Mouse (Mus musculus): ENCODE results near the gene Scml4. TPM values are rescaled to one million over a fixed set of nuclear protein-coding genes. Genes with fewer than 3 reads are reported as not detected.

Scml4 gene
- polyA plus RNA-seq, 1 experiment from 2014 or later = 0.30 TPM

DNA sequence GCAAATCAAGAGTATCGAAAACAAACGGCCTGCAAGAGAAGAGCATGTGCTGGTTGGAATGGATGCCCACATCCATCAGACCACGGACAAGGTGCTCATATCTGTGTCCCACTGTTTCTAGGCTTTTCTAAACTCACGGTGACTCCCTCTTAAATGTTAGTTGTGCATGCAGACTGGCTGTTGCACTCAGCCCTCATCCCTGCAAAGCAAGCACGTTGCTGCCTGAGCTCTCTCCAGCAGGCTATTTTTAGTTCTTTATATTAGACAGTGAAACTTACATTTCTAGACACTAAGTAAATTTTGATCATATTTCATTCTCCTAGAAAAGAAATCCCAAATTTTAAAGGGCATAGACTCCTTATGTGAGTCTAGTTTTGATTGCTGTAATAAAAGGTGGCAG, 57.2 kb downstream of the Scml4 start:
- Histone ChIP-seq H3K9me3 (ENCODE audit: low read depth, low read length) (no peaks in the 10 kb centered on the region), H3K9ac (no peak overlapping the region), H3K4me2 (no peak overlapping the region), H3K27me3 (ENCODE audit: insufficient read depth, low read length) (no peaks in the 10 kb centered on the region), H3K36me3 (ENCODE audit: insufficient read depth) (no peaks in the 10 kb centered on the region), H3K4me3 (ENCODE audit: low read depth, low read length) (no peak overlapping the region), H3K4me1 (ENCODE audit: insufficient read depth) (no peaks in the 10 kb centered on the region), H3K27ac (ENCODE audit: low read depth) (no peak overlapping the region)
- ATAC-seq (ENCODE audit: insufficient read depth) = no peak
- WGBS = 62% methylated on average over 5 of the region's 5 CpGs
- TF ChIP-seq CTCF (IDR thresholded peaks at IDR 0.05; ENCODE audit: low read depth) = no peak
- DNase-seq = no peak

DNA sequence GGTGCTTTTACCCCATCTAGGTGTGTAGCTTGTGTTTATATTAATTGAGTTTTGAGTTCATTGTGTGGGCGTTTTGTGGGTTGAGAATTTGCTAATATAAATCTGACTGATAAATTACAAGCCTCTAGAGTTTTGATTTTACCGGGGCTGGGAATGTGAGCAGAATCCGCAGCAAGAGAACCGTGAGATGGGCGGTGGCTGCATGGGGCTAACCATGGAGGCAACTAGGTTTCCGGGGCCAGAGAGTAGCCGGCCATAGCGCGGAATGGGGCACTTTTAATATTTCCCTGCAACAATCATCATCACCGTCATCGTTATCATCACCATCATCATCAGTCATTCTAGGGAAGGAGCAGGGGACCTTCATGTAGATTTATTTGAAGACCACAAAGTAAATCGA, 59.6 kb downstream of the Scml4 start:
- Histone ChIP-seq H3K27ac (ENCODE audit: low read depth) (no peak overlapping the region), H3K36me3 (ENCODE audit: insufficient read depth) (no peaks in the 10 kb centered on the region), H3K27me3 (ENCODE audit: insufficient read depth, low read length) (no peaks in the 10 kb centered on the region), H3K9ac (no peak overlapping the region), H3K4me3 (ENCODE audit: low read depth, low read length) (no peak overlapping the region), H3K4me1 (ENCODE audit: insufficient read depth) (no peaks in the 10 kb centered on the region), H3K4me2 (no peak overlapping the region), H3K9me3 (ENCODE audit: low read depth, low read length) (no peaks in the 10 kb centered on the region)
- WGBS = 87% methylated on average over 12 of the region's 12 CpGs
- DNase-seq (no peak), ATAC-seq (ENCODE audit: insufficient read depth) (no peak)
- TF ChIP-seq CTCF (IDR thresholded peaks at IDR 0.05; ENCODE audit: low read depth) = no peak

DNA sequence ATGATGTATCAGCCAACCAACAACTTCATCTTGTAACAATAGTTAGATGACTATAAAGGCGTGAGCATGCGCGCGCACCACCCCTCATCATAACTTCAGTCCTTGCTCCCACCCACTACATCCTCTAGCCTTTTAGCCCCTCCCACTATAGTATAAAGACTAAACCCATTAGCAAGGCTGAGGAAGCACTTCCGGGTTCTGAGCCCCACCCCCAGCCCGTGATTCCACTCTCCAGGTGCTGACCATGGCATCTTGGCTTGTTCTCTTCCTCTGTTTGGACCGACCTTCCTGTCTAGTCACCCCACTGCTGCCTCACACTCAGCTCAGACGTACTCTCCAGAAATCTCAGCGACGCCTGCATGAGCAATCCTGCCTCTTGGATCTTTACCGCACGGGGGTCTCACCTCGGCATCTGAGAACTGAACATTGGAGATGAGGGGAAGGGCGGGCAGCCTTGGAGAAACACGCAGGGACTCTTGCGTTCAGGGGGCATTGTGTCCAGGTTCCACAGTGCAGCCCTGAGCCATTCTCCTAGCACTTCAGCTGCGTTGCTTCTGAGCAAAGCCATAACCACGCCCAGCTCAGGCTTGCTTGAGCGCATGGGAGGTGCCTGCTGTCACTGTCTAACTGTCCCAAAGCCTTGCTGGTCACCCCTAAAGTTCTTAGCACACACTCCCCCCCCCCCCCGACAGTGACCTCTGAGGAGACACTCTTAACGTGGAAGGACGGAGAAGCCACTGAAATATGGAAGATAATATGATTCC, 65.1 kb downstream of the Scml4 start:
- no peaks in the 10 kb centered on the region for H3K4me1 ChIP-seq (ENCODE audit: insufficient read depth)
- no peak overlapping the region for H3K9ac ChIP-seq
- DNase-seq (no peak), ATAC-seq (ENCODE audit: insufficient read depth) (no peak)
- WGBS = 64% methylated on average over 22 of the region's 22 CpGs
- 0 out of 2 replicates have a peak overlapping the region, but pooled peaks have one; percentile 16 for H3K4me3 ChIP-seq (ENCODE audit: low read depth, low read length)
- no peak overlapping the region for H3K27ac ChIP-seq (ENCODE audit: low read depth)
- H3K4me2 ChIP-seq = peak overlapping the region; percentile 51
- H3K9me3 ChIP-seq (ENCODE audit: low read depth, low read length) = no peaks in the 10 kb centered on the region
- no peaks in the 10 kb centered on the region for H3K36me3 ChIP-seq (ENCODE audit: insufficient read depth)
- no peak for TF ChIP-seq CTCF (IDR thresholded peaks at IDR 0.05; ENCODE audit: low read depth)
- H3K27me3 ChIP-seq (ENCODE audit: insufficient read depth, low read length) = no peaks in the 10 kb centered on the region

DNA sequence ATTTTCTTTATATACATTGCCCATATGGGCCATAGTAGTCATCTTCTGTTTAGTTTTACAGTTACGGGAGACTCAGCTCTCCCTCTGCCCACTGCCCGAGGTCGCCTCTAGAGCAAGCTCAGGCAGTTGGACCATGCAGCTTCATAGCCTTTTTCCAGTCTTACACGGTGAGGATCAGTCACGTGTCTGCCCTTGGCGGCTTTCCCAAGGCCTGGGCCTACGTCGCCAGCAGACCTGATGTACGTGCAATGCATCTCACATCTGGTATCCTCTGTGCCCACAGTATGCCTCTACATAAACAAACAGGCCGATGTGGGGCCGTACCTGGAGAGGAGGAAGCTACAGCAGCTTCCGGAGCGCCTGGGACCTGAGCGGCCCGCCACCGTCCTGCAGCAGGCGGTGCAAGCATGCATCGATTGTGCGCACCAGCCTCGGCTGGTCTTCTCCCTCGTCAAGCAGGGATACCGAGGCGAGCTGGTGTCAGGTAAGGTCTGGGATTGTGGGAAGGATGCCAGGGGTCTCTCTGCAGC, 70.0 kb downstream of the Scml4 start:
- no peak for TF ChIP-seq CTCF (IDR thresholded peaks at IDR 0.05; ENCODE audit: low read depth)
- Histone ChIP-seq H3K4me2 (no peak overlapping the region), H3K4me3 (ENCODE audit: low read depth, low read length) (no peak overlapping the region), H3K4me1 (ENCODE audit: insufficient read depth) (no peaks in the 10 kb centered on the region), H3K27me3 (ENCODE audit: insufficient read depth, low read length) (no peaks in the 10 kb centered on the region), H3K9ac (no peak overlapping the region), H3K27ac (ENCODE audit: low read depth) (no peak overlapping the region), H3K36me3 (ENCODE audit: insufficient read depth) (no peaks in the 10 kb centered on the region), H3K9me3 (ENCODE audit: low read depth, low read length) (no peaks in the 10 kb centered on the region)
- 78% methylated on average over 23 of the region's 23 CpGs for WGBS
- no peak for DNase-seq
- ATAC-seq (ENCODE audit: insufficient read depth) = no peak

DNA sequence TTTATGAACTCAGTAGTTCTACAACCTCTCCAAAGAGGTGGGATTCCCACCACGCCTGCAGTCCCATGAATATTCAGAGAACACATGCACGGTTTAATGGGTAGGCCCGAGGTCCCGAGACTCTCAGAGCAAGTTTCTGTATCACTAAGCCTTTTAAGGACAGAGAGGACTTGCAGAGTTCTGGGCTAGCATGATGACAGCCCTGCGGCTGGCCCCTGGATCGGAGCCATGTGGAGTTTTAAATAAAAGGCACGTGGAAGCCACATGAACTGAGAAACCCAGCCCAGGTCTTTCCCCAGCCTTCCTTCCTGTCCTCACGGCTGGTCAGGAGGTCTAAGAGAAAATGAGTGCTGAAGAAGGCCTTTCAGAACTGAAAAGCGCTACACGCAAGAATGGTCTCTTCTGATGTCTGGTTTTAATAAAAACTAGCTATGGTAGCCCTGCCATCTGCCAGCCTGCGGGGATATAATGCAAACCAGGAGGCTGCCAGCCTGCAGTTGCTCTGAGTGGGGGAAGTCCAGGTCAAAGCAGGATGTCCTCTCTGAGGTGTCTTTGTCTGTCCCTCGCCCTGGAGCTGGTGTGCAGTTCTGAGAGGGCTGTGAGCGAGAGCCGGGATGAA, 72.8 kb downstream of the Scml4 start:
- ATAC-seq (ENCODE audit: insufficient read depth) = no peak
- DNase-seq = no peak
- 71% methylated on average over 14 of the region's 14 CpGs for whole genome bisulfite sequencing
- Histone ChIP-seq H3K9ac (no peak overlapping the region), H3K27me3 (ENCODE audit: insufficient read depth, low read length) (no peaks in the 10 kb centered on the region), H3K4me3 (ENCODE audit: low read depth, low read length) (no peak overlapping the region), H3K9me3 (ENCODE audit: low read depth, low read length) (no peaks in the 10 kb centered on the region), H3K27ac (ENCODE audit: low read depth) (no peak overlapping the region), H3K4me2 (no peak overlapping the region), H3K4me1 (ENCODE audit: insufficient read depth) (no peaks in the 10 kb centered on the region), H3K36me3 (ENCODE audit: insufficient read depth) (no peaks in the 10 kb centered on the region)
- TF ChIP-seq CTCF (IDR thresholded peaks at IDR 0.05; ENCODE audit: low read depth) = no peak

DNA sequence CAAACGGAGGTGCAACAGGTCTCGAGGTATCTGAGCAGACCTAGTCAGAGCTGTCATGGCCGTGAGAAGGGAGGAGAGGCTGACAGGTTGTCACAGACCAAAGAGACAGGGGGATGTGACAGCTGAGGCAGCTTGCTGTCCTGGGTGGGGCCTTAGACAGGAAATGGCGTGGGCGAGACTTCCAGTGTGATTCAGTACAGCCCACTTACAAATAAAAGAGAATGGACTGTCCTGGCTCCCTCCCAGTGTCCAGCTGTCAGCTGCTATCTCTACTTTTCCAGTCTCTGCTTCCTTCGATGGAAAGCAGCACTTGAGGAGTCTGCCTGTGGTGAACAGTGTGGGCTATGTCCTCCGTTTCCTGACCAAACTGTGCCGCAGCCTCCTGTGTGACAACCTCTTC, 74.5 kb downstream of the Scml4 start:
- no peak for TF ChIP-seq CTCF (IDR thresholded peaks at IDR 0.05; ENCODE audit: low read depth)
- ATAC-seq (ENCODE audit: insufficient read depth) = peak; percentile 47; the same call in 1 of the 2 replicates
- no peaks in the 10 kb centered on the region for H3K27me3 ChIP-seq (ENCODE audit: insufficient read depth, low read length)
- H3K9me3 ChIP-seq (ENCODE audit: low read depth, low read length) = no peaks in the 10 kb centered on the region
- 36% methylated on average over 8 of the region's 8 CpGs for WGBS
- H3K4me1 ChIP-seq (ENCODE audit: insufficient read depth) = no peaks in the 10 kb centered on the region
- H3K4me3 ChIP-seq (ENCODE audit: low read depth, low read length) = no peak overlapping the region
- peak; percentile 51 for DNase-seq
- no peak overlapping the region for H3K9ac ChIP-seq
- no peak overlapping the region for H3K27ac ChIP-seq (ENCODE audit: low read depth)
- H3K36me3 ChIP-seq (ENCODE audit: insufficient read depth) = no peaks in the 10 kb centered on the region
- H3K4me2 ChIP-seq = no peak overlapping the region

DNA sequence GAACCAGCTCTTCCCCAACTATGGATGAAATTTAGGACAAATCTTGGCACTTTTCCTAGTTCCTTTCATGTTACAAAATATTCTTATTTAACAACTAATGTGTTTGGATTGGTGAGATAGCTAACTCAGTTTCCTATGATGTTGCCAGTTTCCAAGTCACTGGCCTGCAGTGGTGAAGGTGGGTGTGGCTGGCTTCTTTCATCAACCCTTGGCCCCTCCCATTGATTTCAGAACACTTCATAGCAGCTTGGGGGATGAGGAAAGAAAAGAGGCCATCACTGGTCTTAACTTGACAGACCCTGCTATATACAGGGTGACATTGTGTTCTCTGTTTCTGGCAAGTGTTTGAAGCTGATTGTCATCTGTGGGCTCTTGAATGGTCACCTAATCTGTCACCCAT, 76.0 kb downstream of the Scml4 start:
- Histone ChIP-seq H3K9ac (no peak overlapping the region), H3K9me3 (ENCODE audit: low read depth, low read length) (no peaks in the 10 kb centered on the region), H3K27me3 (ENCODE audit: insufficient read depth, low read length) (no peaks in the 10 kb centered on the region), H3K4me3 (ENCODE audit: low read depth, low read length) (no peak overlapping the region), H3K36me3 (ENCODE audit: insufficient read depth) (no peaks in the 10 kb centered on the region), H3K4me1 (ENCODE audit: insufficient read depth) (no peaks in the 10 kb centered on the region), H3K4me2 (no peak overlapping the region), H3K27ac (ENCODE audit: low read depth) (no peak overlapping the region)
- no peak for ATAC-seq (ENCODE audit: insufficient read depth)
- TF ChIP-seq CTCF (IDR thresholded peaks at IDR 0.05; ENCODE audit: low read depth) = no peak
- DNase-seq = peak; percentile 46
